9 mouse cellular contexts compared by ENCODE assay signal in the genomic region with DNA sequence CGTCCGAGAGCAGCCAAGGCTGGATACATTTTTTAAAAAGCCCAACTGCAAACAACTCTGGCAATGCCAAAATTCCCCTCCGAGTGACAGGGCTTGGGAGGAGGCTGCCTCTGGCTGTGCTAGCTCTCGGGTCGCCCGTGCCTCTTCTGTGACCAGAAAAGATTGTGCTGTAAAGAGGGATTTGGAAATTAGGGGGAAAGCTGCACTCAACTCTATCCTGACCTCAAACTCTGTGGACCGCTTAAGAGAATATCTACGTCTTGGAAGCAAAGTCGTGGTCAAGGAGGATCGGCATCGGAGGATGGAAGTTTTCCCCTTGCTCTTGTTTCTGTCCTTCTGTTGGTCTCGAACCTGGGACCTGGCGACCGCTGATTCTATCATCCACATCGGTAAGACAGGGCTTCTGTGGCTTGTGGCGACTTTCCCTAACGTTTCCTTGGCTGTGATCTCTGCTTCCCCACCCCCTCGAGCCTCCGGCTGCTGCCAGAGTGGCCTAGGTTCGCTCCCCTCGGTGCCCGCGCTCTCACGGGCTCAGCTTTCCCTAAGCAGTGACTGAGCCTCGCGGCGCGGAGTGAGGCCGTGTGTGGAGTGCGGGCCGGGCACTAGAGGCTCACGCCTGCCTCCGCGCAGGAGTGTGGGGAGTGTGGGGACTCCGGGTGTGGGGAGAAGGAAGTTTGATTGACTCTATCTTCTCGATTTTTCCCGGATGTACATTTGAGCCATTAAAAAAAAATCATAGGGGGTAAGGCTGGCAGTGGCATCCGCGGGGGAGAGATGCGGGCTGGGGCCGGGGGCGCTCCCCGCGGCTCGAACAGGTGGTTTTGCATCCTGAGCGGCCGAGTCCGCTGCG. TPM values are rescaled to one million over a fixed set of nuclear protein-coding genes. Genes with fewer than 3 reads are reported as not detected.
DNase-seq lines count a peak whose midpoint lies in the region; ATAC-seq and TF ChIP-seq lines count a peak whose summit lies in the region.
"Had no signal": no experiment of that assay in that cellular context is flagged by ENCODE, and none has a peak within 500 bp of the region (broad histone marks: within the 10 kb centered on the region; RNA-seq: fewer than 3 reads in every experiment).

No protein-coding gene starts in this region.

- no peaks in the 10 kb centered on the region for H3K36me3 ChIP-seq in kidney, postnatal 0 days (ENCODE audit: insufficient read depth, low read length)
- H3K36me3 ChIP-seq in kidney, adult 2 months (ENCODE audit: control insufficient read depth, insufficient read depth, low read length) = no peaks in the 10 kb centered on the region
- no peaks in the 10 kb centered on the region for H3K36me3 ChIP-seq in small intestine, adult 2 months (ENCODE audit: control insufficient read depth, insufficient read depth, low read length)

- H3K27me3 ChIP-seq in kidney, postnatal 0 days (ENCODE audit: insufficient read depth, low read length) = 0 out of 2 replicates have a peak, but pooled peaks cover 13% of the 10 kb centered on the region
- no peaks in the 10 kb centered on the region; the same call in 1 of the 2 replicates for H3K27me3 ChIP-seq in kidney, adult 2 months (replicated peaks; ENCODE audit: control insufficient read depth, insufficient read depth, low read length)
- H3K27me3 ChIP-seq in small intestine, adult 2 months (ENCODE audit: control insufficient read depth, insufficient read depth, low read length) = peaks cover 10% of the 10 kb centered on the region

- no peak for TF ChIP-seq CTCF in kidney, postnatal 0 days (IDR thresholded peaks at IDR 0.05; ENCODE audit: low read depth)
- no peak for TF ChIP-seq CTCF in kidney, adult 2 months (conservative IDR thresholded peaks at IDR 0.05; ENCODE audit: insufficient read depth, insufficient read length, low read depth, low read length)
- no peak for TF ChIP-seq CTCF in small intestine, adult 2 months (IDR thresholded peaks at IDR 0.05; ENCODE audit: extremely low read depth, insufficient read length, insufficient replicate concordance, low read depth, low read length)

- TF ChIP-seq POLR2A in kidney, adult 2 months (IDR thresholded peaks at IDR 0.05; ENCODE audit: low read depth, low read length) = no peak
- no peak for TF ChIP-seq POLR2A in small intestine, adult 2 months (IDR thresholded peaks at IDR 0.05; ENCODE audit: low read depth, low read length)

- H3K27ac ChIP-seq in kidney, postnatal 0 days = no peak overlapping the region
- no peak overlapping the region for H3K27ac ChIP-seq in kidney, adult 2 months (ENCODE audit: insufficient read depth, low read depth, low read length)
- H3K27ac ChIP-seq in small intestine, adult 2 months (ENCODE audit: insufficient read depth, low read depth, low read length) = no peak overlapping the region

- 0 out of 2 replicates have a peak overlapping the region, but pooled peaks have one; percentile 18 for H3K9ac ChIP-seq in kidney, postnatal 0 days (ENCODE audit: low read depth, low read length)

- no peaks in the 10 kb centered on the region for H3K9me3 ChIP-seq in kidney, postnatal 0 days (replicated peaks; ENCODE audit: low read length)

- WGBS in kidney, postnatal 0 days = under 1% methylated on average over 49 of the region's 49 CpGs
- 2% methylated on average over 48 of the region's 49 CpGs for WGBS in kidney, adult 2 months
- 2% methylated on average over 49 of the region's 49 CpGs for WGBS in small intestine, adult 2 months

- ATAC-seq in kidney, postnatal 0 days (replicated peaks; ENCODE audit: low FRiP score, low read depth) = peak; percentile 63
- no peak for ATAC-seq in activated CD4-positive, CD25-positive, alpha-beta regulatory T cell, adult 4 months
- ATAC-seq: Patski had no signal

- peak overlapping the region; percentile 95 for H3K4me2 ChIP-seq in kidney, postnatal 0 days (ENCODE audit: low read length)

- peaks cover 5% of the 10 kb centered on the region; the same call in 1 of the 2 replicates for H3K4me1 ChIP-seq in kidney, postnatal 0 days (replicated peaks; ENCODE audit: insufficient read depth, low read length)
- no peaks in the 10 kb centered on the region; the same call in 1 of the 2 replicates for H3K4me1 ChIP-seq in kidney, adult 2 months (ENCODE audit: control insufficient read depth, insufficient read depth, low read length)
- H3K4me1 ChIP-seq in small intestine, adult 2 months (ENCODE audit: control insufficient read depth, insufficient read depth, insufficient read length, low read length) = no peaks in the 10 kb centered on the region

- peak; percentile 17 for DNase-seq in kidney, postnatal 0 days (ENCODE audit: low spot score)
- no peak for DNase-seq in kidney, adult 2 months
- DNase-seq in cerebellum, postnatal 14 days = peak; percentile 78 to 83
- peak; percentile 38 to 50 for DNase-seq in frontal cortex, postnatal 14 days (ENCODE audit: low spot score in 2 of 2)
- peak; percentile 35 for DNase-seq in layer of hippocampus, adult 9-11 months
- DNase-seq in lung, postnatal 10 days = peak; percentile 2

- H3K4me3 ChIP-seq in kidney, postnatal 0 days (replicated peaks; ENCODE audit: low read depth, low read length) = peak overlapping the region; percentile 56
- H3K4me3 ChIP-seq in kidney, adult 2 months (ENCODE audit: insufficient read depth, low read depth, low read length) = no peak overlapping the region
- H3K4me3 ChIP-seq in small intestine, adult 2 months (ENCODE audit: low read depth, low read length) = peak overlapping the region; percentile 28; the same call in 1 of the 2 replicates

RNA-seq across cellular contexts. Expression of a gene that starts 1.1 kb away (rescaled TPM):
- polyA plus RNA-seq in kidney, postnatal 0 days (2015; fragmentation: Nextera tagmentation; extraction: Ambion mirVana) = 0.20 and 0.21 TPM in 2 replicates
- 0.03 TPM in 1 of 2 replicates, not detected in the other for polyA plus RNA-seq in kidney, adult 2 months (2012; rRNA removed)
- polyA plus RNA-seq in small intestine, adult 2 months (2012; rRNA removed) = 0.05 TPM in 1 of 2 replicates, not detected in the other
- polyA plus RNA-seq in activated CD4-positive, CD25-positive, alpha-beta regulatory T cell, adult 4 months (2017; shearing (Covaris generic)) = under 1 TPM in 1 of 2 experiments, not detected in 1; 0.16 TPM
- polyA plus RNA-seq: Patski had no signal
